Mouse (Mus musculus): ENCODE measurements around the gene Idnk. TPM values are rescaled to one million over a fixed set of nuclear protein-coding genes. Genes with fewer than 3 reads are reported as not detected.
"Not testable (repeated sequence)": the region's sequence is repeated elsewhere in the genome, so short reads cannot be mapped to it uniquely, and the experiment has no call there.

Idnk gene
- total RNA-seq, 2 experiments from 2014 or later: 41.6 to 45.9 TPM

DNA sequence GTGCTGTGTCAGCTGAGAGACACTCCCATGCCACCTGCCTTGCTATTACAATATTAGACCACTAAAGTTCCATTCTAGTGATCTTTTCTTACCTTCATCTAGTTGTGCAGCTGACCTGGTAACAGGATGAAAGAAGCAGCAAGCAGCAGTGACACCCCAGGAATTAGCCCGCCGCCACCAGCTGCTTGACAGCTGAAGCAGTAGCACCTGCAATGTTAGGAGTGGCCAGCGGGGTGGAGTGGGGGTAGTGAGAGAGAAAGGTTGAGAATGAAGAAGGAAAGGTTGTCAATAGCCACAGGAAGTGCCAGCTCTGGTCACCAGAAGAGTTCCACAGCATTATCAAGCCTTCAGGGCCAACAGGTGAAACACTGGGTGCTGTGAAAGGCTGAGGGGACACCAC is 25.8 kb upstream of the Idnk start:
- ATAC-seq (replicated peaks; ENCODE audit: poor library complexity, severe bottlenecking): no peak

DNA sequence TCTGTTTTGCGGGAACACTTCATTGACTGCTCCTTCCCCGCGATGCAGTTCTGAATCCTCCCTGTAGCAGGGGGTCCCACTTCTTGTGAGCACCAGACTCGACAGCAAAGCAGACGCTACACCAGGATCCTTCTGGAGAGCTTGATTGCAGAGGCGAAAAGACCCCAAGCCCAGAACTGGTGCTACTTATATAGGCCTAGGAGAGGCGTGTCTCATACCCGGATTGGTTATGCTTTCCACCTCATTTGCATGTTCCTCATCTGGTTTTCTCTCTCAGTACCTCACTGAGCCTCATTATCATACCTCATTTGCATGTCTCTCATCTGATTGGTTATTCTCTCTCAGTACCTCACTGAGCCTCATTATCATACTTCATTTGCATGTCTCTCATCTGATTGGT is 10.8 kb upstream of the Idnk start:
- ATAC-seq (replicated peaks; ENCODE audit: poor library complexity, severe bottlenecking): not testable (repeated sequence)

DNA sequence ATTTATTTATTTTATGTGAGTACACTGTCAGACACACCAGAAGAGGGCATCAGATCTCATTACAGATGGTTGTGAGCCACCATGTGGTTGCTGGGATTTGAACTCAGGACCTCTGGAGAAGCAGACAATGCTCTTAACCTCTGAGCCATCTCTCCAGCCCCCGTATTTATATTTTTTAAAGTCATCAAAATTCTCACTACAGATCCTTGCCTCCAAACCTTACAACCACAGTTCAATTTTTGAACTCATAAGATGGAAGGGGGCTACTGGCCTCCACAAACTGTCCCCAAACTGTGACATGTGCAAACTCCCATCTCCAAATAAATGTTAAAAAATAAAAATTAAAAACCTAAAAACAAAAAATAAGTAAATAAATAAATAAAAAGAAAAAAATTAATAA is 9.7 kb upstream of the Idnk start:
- no peak for ATAC-seq (replicated peaks; ENCODE audit: poor library complexity, severe bottlenecking)

DNA sequence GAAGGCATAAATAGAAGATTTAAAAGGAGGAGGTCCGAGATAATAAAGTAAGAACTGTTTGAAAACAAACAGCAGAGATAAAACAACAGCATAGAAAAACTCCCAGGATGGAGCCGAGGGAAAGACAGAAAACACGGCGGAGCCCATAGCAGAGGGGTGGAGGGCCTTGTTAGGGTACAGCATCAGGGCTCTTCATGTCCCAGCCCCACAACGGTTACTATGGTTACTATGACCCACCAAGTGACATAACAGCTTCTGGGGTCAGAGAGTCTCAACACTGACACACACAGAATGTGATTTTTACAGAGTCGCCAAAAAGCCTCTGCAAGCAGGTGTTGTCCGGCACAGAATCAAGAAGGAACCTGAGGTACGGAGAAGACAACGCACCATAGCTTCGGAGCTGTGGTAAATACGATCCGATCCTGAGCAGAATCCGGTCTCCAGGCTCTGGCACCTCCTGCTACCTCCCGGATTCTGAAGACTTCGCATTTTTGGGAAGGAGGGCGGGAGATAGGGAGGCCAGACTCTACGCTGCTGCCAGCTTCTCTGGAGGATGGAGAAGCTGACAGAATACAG is 9.1 kb upstream of the Idnk start:
- peak; percentile 91 for ATAC-seq (replicated peaks; ENCODE audit: poor library complexity, severe bottlenecking)

DNA sequence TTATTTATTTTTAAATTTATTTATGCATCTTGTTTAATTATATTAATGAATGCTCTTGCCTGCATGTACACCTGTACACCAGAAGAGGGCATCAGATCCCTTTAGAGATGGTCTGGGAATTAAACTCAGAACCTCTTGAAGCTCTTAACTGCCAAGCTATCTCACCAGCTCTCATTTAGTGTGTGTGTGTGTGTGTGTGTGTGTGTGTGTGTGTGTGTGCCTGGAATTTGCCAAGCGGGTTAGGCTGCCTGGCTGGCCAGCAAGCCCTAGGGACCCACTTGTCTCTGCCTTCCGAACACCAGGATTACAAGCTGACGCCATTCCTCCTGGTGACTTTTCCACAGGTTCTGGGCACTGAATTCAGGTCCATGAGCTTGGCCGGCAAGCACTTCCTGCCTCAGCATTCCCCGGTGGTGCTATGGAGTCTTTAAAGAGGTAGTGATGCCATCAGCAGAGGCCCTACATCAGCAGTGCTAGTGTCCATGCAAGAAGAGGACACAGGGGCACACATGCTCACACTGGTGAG is 8.4 kb upstream of the Idnk start:
- ATAC-seq (replicated peaks; ENCODE audit: poor library complexity, severe bottlenecking): peak; percentile 68

DNA sequence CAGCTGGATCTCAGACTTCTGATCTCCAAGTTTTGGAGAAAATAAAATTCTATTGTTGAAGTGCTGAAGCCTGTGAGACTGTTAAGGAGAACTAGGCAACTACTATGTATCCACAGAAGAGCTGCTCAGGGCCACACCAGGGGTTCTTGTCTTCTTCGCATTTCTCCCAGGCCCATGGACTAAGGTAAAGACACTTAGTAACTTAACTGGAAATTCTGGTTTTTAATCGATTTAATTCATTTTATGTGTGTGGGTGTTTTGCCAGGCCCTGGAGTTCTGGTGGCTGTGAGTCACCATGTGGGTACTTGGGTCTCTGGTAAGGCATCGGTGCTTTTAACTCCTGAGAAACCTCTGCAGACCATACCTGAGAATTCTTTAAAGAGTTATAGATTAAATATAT is 7.8 kb upstream of the Idnk start:
- no peak for ATAC-seq (replicated peaks; ENCODE audit: poor library complexity, severe bottlenecking)

DNA sequence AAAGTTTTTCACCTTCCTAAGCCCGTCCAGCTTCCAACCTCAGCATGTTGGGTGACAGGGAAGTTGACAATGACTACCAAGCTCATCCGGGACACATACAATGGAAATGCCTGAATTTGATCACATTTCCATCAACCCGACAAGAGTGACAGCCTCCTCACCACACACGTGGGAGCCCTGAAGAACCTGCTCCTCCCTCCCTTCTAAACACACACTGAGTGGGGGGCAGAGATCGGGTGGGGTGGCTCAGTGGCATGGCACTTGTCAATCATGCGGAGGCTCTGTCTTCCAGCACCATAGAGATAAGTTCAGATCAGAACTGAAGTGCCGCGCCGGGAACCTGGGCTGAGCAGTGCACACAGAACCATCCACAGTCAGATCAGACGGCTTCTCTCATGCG is 7.0 kb upstream of the Idnk start:
- no peak for ATAC-seq (replicated peaks; ENCODE audit: poor library complexity, severe bottlenecking)

DNA sequence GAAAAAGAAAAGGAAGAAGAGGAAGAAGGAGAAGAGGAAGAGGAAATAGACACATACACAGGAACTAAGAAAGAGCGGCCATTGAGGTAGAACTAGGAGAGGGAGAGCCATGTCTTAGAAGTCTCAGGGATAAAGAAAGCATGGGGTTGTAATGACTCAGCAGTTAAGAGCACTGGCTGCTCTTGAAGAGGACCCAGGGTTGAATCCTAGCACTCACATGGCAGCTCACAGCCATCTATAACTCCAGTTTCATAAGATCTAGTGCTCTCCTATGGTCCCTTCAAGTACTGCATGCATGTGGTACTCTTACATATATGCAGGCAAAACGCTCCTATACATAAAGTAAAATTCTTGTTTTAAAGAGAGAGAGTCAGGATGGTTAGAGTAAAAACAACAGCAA is 1.4 kb upstream of the Idnk start:
- ATAC-seq (replicated peaks; ENCODE audit: poor library complexity, severe bottlenecking): no peak

DNA sequence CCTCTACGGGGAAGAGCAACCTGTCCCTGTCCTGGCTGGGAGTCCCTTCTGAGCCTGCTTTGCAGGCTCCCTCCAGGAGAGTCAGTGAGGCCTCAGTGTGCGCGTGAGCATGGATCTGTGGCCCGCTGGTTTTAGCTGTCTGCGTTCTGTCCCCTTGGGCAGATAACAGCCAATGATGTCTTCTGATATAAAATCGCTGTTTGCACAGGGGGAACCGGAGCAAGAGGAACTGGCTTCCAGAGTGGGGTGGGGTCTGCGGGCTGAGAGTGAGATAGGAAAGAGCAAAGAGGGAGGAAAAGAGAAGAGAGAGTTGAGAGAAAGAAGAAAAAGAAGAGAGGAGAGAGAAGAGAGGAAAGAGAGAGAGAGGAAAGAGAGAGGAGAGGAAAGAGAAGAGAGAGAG is 413 bp upstream of the Idnk start:
- ATAC-seq (replicated peaks; ENCODE audit: poor library complexity, severe bottlenecking): no peak

DNA sequence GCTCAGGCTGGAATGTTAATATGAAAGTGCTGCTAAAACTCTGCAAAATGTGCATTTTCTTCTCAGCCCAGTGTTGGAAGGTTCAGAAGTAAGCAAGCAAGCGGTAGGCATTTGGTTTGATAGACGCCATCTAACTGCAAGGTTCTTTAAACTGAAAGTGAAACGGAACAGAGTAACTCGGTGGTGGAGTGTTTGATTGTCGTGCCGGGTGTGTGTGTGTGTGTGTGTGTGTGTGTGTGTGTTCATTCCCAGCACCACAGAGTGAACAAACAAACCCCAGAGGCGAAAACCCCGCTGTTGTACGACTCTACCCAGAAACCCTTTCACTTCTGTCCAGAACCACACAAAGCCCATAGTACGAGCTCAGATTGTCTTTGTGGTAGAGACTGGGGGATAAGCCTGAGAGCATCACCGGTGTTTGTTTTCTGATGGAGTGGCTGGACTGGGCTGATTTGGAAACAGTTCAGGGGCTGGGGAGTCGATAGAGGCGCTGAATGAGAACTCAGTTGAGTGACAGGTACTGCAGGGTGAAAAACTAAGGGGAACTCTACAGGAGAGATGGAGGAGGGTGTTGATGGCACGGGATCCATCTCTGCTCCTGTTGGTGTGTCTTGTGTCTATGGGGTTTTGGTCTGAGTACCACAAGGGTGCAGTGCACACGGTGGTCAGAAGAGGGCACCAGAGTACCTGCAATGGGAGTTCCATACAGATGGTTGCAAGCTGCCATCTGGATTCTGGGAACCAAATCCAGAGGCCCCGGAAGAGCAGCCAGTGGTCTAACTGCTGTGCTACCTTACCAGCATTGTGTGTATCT is 857 bp downstream of the Idnk start:
- ATAC-seq (replicated peaks; ENCODE audit: poor library complexity, severe bottlenecking): peak; percentile 81

DNA sequence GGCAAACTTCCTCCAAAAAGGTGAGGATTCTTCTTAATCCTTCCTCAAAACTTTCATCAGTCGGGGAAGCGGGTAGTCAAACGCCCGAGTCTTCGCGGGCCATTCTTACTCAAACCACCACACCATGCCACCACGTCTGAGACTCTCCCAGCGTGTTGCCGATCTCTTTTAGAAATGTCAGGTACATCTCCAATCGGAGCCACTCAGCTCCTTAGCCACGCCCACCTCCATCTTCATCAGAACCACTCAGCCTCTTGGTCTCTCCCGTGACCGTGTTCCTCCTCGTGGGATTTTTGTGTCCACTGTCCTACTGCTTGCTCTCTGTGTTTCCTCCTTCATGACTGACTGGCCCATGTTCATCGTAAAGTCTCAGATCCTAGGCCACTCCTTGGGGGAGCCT is 3.3 kb downstream of the Idnk start:
- no peak for ATAC-seq (replicated peaks; ENCODE audit: poor library complexity, severe bottlenecking)

DNA sequence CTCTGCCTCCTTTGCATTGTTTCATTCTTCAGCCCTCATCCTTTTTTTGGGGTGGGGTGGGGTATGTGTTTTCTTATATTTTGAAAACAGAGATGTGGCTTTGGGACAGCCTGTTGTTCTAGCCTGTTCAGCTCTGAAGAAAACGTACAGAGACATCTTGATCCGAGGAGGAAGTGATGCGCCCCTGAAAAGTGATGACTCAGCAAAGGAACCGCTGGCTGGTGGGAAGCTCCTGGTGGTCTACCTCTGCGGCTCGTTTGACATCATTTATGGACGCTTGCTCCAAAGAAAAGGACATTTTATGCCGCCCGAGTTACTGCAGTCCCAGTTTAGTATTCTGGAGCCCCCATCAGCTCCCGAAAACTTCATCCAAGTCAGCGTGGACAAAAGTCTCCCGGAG is 5.9 kb downstream of the Idnk start:
- no peak for ATAC-seq (replicated peaks; ENCODE audit: poor library complexity, severe bottlenecking)

DNA sequence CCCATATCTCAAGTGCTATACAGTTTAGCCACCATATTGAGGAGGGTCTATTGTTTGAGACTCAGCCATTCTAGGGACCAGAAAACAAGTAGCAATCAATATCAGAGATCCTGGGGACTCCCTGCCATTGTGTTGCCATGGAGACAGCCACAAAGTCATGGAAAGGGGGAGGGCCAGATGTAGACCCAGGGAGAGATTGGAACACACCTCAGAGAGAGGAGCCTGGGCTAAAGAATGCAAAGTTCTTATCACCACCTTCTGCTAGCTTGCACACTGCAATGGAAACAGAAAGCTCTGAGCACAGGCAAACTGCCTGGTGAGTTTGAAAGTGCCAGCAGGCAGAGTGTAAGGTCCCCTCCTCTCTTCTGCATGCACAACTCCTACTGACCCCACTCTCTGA is 10.7 kb downstream of the Idnk start:
- no peak for ATAC-seq (replicated peaks; ENCODE audit: poor library complexity, severe bottlenecking)

DNA sequence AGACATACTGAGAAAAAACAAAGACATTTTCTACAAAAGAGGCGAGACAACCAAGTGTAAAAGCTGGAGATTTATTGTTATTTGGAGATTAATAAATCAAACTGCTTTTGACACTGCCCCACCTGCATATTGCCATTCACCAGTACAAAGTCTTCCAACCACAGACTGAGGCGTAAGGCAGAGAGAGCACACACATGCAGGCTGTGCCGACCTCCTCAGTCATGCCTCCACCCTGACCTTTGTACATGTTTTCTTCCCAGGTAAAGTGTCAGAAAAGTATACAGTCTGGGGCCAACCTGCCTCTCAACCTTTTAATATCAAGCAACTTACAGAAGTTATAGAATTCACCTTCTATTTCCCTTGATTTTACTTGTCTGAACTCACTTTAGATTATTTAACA is 18.7 kb downstream of the Idnk start:
- ATAC-seq (replicated peaks; ENCODE audit: poor library complexity, severe bottlenecking): no peak

DNA sequence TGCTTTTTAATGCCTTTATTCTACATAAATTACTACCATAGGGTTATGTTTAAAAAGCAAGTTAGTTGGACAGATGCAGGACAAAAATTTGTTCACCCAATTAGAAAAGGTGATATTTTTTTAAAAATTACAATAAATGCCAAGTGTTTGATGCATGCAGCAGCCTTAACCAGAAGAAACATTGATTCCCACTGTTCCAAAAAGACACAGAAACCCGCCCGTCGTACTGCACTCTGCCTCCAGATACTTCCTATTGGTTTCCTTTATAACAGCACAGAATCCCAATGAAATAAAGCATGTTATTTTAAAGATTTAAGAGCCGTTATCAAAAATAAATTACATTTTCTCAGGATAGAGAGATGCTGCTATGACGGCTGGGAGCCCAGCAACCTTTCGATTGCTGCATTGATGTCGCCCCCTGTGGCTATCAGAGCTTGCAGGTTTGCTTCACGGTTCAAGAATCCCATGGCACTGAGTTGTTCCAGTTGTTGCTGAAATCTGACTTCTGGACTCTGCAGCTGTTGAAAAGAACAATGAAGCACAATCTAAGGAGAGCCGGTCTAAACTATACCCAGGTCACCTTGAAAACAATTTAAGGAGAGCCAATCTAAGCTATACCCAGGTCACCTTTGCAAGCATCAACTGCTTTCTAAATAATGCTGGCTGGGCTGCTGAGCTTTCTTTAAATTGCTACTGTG is 20.2 kb downstream of the Idnk start:
- no peak for ATAC-seq (replicated peaks; ENCODE audit: poor library complexity, severe bottlenecking)

DNA sequence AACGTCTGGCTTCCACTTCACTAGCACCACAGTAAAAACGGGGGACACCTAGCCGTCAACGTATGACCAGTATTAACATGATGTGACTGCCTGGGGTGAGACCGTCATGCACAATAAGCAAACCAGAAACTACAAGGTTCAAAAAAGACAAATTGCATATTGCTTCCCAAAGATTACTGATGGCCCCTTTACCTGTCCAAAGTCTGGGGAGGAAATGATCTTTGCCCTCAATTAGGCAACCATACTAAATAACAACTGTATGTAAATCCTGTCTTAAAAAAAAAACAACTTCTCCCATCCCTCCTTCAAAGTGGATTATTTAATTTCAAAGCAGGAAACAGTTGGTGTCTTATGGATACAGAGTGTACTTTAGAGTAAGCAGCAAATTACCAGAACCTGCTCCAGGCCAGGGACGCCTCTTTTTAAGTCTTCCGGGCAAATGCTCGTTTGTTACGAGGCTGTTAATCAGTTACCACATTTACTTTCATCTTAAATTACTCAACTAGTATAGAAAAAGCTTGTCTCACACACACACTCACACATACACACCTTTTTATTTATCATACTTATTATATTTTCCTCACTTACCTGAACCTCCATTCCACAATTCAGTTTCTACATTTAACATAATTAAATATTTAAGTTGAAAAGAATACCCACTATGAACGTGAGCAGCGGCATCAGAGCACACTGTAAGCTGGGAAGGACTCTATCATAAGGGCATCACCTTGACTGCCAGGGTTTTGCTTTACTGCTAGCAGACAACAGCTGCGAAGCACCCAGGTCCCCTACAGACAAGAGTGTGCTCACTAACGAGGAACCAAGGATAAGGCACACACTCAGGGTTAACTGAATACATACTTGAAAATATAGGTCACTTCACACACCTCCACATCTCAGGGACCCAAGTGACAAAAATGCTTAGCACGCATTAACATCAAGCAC is 24.4 kb downstream of the Idnk start:
- ATAC-seq (replicated peaks; ENCODE audit: poor library complexity, severe bottlenecking): no peak

DNA sequence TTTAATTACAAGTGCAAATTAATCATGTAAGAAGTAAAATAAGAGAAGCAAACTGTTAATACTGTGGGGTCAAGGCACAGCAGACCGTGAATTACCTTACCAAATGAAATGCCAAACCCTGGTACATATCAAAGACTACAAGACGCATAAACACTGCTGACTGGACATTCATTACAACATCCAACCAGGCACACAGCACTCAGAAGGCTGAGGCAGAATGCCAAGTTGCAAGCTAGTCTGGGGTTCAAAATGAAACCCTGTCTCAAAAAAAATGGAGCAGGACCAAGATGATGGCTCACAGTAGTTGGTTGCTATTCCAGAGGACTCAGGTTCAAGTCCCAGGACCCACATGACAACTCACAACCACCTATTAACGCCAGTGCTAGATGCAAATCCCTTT is 26.7 kb downstream of the Idnk start:
- ATAC-seq (replicated peaks; ENCODE audit: poor library complexity, severe bottlenecking): no peak

DNA sequence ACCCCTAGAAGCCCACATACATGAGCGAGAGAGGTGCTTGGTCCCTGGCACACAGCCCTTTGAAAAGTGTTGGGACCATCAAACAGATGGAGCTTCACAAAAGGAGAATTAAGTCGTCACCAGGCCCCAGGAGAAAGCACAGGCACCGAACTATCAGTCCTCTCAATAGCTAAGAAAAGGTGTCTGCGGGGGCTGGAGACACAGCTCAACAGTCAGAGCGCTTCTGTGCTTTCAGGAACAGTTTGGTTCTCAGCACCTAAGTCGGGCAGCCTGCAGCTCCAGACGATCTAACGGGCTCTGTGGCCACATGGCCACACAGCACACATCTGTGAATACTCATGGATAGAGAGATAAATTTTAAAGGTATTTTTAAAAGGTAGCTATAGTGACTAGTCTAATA is 28.8 kb downstream of the Idnk start:
- no peak for ATAC-seq (replicated peaks; ENCODE audit: poor library complexity, severe bottlenecking)

DNA sequence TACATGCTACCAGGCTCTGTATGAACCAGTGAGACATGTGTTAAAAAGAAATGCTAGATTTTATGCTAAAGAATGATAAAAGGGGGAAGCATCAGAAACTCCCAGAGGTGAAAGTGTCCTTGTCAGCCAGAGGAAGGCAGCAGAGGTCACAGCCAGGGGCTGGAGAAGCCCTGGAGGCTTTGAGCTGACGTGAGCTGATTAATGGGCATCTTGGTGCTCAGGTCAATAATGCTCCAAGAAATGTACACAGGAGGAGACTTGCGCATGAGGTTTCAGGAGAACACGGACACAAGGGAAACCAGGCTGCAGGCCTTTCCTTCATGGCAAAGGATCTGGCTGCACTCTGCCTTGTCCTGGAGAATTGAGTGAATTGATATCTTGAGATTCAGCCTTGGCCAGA is 30.3 kb downstream of the Idnk start:
- no peak for ATAC-seq (replicated peaks; ENCODE audit: poor library complexity, severe bottlenecking)

DNA sequence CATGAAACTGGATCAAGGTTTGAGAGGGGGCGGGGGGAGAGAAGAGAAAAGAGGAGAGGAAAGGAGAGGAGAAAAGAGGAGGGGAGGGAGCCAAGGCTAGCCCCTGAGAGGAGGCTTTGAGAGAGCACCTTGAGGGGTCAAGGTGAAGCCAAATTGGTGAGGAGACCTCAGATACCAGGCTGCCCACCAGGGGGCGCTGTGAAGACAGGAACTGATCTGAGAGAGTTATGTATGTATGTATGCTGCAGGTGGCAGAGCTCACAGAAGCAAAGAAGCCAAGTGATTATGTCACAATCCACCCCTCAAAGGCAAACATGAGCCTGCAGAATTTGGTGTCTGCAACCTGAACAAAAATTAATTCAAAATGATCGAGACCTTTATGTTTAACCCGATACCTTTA is 31.0 kb downstream of the Idnk start:
- ATAC-seq (replicated peaks; ENCODE audit: poor library complexity, severe bottlenecking): peak; percentile 99
